Mouse (Mus musculus) forebrain, embryonic 11.5 days (tissue): Measurements from ENCODE around the gene Prrt1. TPM values are rescaled to one million over a fixed set of nuclear protein-coding genes. Genes with fewer than 3 reads are reported as not detected.
A peak's percentile ranks its signal among the peaks of the same experiment; 100 is the strongest.

ENCODE experiments used
- ATAC-seq: fragments of 200-750 bp; cut with Nextera tagmentation; replicated peaks from 2 replicates; pipeline ENCODE4 v1.8.0; 2017; ENCODE audit warnings: moderate TSS enrichment; ENCODE audit not compliant: low FRiP score
- DNase-seq: peaks from one replicate; pipeline ENCODE4 v3.0.0-alpha.2; 2017; ENCODE audit warnings: low spot score
- H3K27ac ChIP-seq: fragments of 300-500 bp; sonication (generic); 2 replicates; pipeline ENCODE4 v1.5.1; 2014; ENCODE audit warnings: low read depth, low read length
- H3K27me3 ChIP-seq: fragments of 300-500 bp; sonication (generic); 2 replicates; pipeline ENCODE4 v1.6.1; 2014; ENCODE audit warnings: mild to moderate bottlenecking, low read length, mixed read lengths; ENCODE audit not compliant: control insufficient read depth, insufficient read depth
- H3K36me3 ChIP-seq: fragments of 300-500 bp; sonication (generic); 2 replicates; pipeline ENCODE4 v1.6.1; 2014; ENCODE audit warnings: mild to moderate bottlenecking, low read length, moderate library complexity, mixed read lengths; ENCODE audit not compliant: control insufficient read depth, insufficient read depth
- H3K4me1 ChIP-seq: fragments of 300-500 bp; sonication (generic); replicated peaks from 2 replicates; pipeline ENCODE4 v1.6.1; 2014; ENCODE audit warnings: low read length, mixed read lengths; ENCODE audit not compliant: control insufficient read depth, insufficient read depth
- H3K4me2 ChIP-seq: fragments of 300-500 bp; sonication (generic); 2 replicates; pipeline ENCODE4 v1.6.1; 2014; ENCODE audit warnings: low read depth, mild to moderate bottlenecking, low read length, moderate library complexity, mixed read lengths; ENCODE audit not compliant: severe bottlenecking
- H3K4me3 ChIP-seq: fragments of 300-500 bp; sonication (generic); 2 replicates; pipeline ENCODE4 v1.5.1; 2014; ENCODE audit warnings: low read depth, low read length
- H3K9ac ChIP-seq: fragments of 300-500 bp; sonication (generic); 2 replicates; pipeline ENCODE4 v1.6.1; 2014; ENCODE audit warnings: low read length
- H3K9me3 ChIP-seq: fragments of 300-500 bp; sonication (generic); 2 replicates; pipeline ENCODE4 v1.6.1; 2016; ENCODE audit warnings: low read length, mixed read lengths; ENCODE audit not compliant: control insufficient read depth
- WGBS: fragments of 180-500 bp; shearing (Covaris S2); extraction: QIAGEN DNeasy Blood & Tissue Kit; methylation state at CpG from one replicate; pipeline ENCODE4 v1.1.7; 2014; 5-methylcytosine and 5-hydroxymethylcytosine counted together
- polyA plus RNA-seq: library from polyadenylated mRNA; unstranded; fragments of >200 nt; fragmentation: Nextera tagmentation; extraction: Ambion mirVana; gene quantifications from 2 replicates; pipeline ENCODE4 v1.2.1, GENCODE M21; 2014

The Prrt1 gene
- polyA plus RNA-seq, 1 experiment from 2014 or later, result 2.4 TPM

DNA sequence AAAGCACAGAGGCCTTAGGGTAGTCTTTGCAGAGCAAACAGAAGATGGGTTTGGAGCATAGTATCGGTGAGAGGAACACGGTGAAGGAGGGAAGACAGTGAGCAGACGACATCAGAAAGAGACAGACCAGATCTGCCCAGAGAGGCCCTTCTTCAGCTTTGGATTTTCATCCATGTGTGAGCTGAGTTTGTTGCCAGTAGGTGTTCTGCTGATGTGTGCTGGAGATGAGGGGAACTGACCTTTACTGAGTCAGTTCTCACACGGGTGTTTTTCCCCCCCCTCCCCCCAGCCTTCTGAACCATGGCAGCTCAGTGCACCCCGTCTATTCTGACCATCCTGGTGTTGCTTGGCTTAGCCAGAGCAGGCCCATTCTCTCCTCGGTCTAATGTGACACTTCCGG, 40.9 kb downstream of the Prrt1 start, which contains the start of gene Tnxb:
TSS of gene Tnxb (plus strand) at position 301 of the 400 bp plus-strand sequence.
- Histone ChIP-seq H3K36me3 (no peaks in the 10 kb centered on the region), H3K27ac (no peak within 1 kb of the TSS), H3K9ac (no peak within 1 kb of the TSS; the same call in 1 of the 2 replicates), H3K4me1 (peaks cover 9% of the 10 kb centered on the region), H3K4me2 (peak within 1 kb of the TSS; percentile 67), H3K9me3 (no peaks in the 10 kb centered on the region; the same call in 1 of the 2 replicates), H3K27me3 (peaks cover 40% of the 10 kb centered on the region), H3K4me3 (peak within 1 kb of the TSS; percentile 31)
- ATAC-seq (no peak), DNase-seq (peak; percentile 46)
- 65% methylated on average over 7 of the region's 7 CpGs for WGBS

- peak overlapping the region; percentile 39; the same call in 1 of the 2 replicates for H3K9ac ChIP-seq
- peaks cover 9% of the 10 kb centered on the region for H3K4me1 ChIP-seq
- ATAC-seq, result 0 out of 2 replicates have a peak, but pooled peaks have one; percentile 36
- H3K9me3 ChIP-seq, result no peaks in the 10 kb centered on the region; the same call in 1 of the 2 replicates
- H3K4me2 ChIP-seq, result peak overlapping the region; percentile 67
- 11% methylated on average over 91 of the region's 93 CpGs for WGBS
- H3K4me3 ChIP-seq, result peak overlapping the region; percentile 31
- H3K27me3 ChIP-seq, result peaks cover 40% of the 10 kb centered on the region
- H3K36me3 ChIP-seq, result no peaks in the 10 kb centered on the region
- H3K27ac ChIP-seq, result no peak overlapping the region
- DNase-seq, result peak; percentile 76
These were observed 42.1 kb downstream of the Prrt1 start for GRCm38 (mm10) chr17:34671151-34672066.

DNA sequence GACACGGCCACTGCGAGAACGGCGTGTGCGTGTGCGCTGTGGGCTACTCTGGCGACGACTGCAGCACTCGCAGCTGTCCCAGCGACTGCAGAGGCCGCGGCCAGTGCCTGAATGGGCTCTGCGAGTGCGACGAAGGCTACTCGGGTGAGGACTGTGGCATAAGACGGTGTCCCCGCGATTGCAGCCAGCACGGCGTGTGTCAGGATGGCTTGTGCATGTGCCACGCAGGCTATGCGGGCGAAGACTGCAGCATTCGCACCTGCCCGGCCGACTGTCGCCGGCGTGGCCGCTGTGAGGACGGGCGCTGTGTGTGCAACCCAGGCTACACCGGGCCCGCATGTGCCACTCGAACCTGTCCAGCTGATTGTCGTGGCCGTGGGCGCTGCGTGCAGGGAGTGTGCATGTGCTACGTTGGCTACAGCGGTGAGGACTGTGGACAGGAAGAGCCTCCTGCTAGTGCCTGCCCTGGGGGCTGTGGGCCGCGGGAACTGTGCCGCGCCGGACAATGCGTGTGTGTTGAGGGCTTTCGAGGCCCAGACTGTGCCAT, 43.0 kb downstream of the Prrt1 start:
- no peak overlapping the region for H3K9ac ChIP-seq
- no peaks in the 10 kb centered on the region for H3K36me3 ChIP-seq
- H3K27me3 ChIP-seq, result peaks cover 40% of the 10 kb centered on the region
- H3K4me2 ChIP-seq, result peak overlapping the region; percentile 67
- H3K4me1 ChIP-seq, result peaks cover 9% of the 10 kb centered on the region
- peak overlapping the region; percentile 31 for H3K4me3 ChIP-seq
- no peaks in the 10 kb centered on the region; the same call in 1 of the 2 replicates for H3K9me3 ChIP-seq
- WGBS, result 30% methylated on average over 49 of the region's 49 CpGs
- no peak overlapping the region for H3K27ac ChIP-seq
- ATAC-seq, result no peak
- DNase-seq, result peak; percentile 51

DNA sequence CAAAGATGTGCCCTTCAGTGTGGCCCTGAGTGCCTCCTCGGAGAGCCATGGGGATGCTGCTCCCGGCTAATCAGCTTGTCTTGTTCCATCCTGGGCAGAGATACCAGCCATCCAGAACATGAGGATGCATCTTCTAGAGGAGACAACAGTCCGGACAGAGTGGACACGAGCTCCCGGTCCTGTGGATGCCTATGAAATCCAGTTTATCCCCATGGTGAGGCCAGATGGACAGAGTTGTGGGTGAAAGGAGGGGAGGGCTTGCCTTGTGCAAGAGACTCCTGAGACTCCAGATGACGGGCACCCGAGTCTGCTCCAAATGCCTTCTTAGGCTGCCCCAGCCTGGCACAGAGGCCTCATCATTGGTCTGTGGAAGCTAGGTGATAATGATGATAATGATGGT, 43.8 kb downstream of the Prrt1 start:
- Histone ChIP-seq H3K4me1 (peaks cover 9% of the 10 kb centered on the region), H3K27ac (no peak overlapping the region), H3K4me3 (no peak overlapping the region), H3K9ac (no peak overlapping the region), H3K9me3 (no peaks in the 10 kb centered on the region), H3K4me2 (no peak overlapping the region), H3K27me3 (peaks cover 40% of the 10 kb centered on the region), H3K36me3 (no peaks in the 10 kb centered on the region)
- 87% methylated on average over 7 of the region's 7 CpGs for WGBS
- ATAC-seq (no peak), DNase-seq (peak; percentile 42)

DNA sequence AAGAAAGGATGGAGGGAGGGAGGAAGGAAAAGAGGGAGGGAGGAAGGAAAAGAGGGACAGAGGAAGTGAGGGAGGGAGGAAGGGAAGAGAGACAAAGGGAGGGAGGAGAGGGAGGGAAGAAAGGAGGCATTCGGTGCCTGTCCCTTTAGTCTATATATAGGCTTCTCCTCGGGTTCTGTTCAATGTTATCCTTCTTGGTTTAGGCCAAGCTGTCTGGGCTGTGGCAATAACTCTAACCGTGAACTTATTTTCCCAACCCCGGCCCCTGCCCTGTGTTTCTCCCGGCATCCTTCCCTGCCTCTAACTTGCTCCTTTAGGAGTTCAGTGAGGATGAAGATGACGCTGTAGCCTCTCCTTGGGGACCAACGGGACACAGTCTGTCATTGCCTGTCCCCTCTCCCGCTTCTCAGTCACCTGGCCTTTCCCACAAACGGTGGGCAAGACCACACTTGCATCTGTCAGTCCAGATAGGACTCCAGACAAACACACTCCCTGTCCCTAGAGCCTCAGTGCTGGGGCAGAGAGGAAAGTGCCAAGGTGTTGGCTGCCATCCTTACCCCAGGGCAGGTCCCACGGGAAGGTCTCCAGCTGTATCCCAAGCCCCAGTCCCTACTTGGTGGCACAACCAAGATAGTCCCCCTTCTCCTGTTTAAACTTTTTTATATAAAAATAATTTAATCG, 45.3 kb downstream of the Prrt1 start:
- WGBS, result 67% methylated on average over 11 of the region's 11 CpGs
- Histone ChIP-seq H3K4me2 (no peak overlapping the region), H3K4me1 (peaks cover 9% of the 10 kb centered on the region), H3K4me3 (no peak overlapping the region), H3K9me3 (no peaks in the 10 kb centered on the region), H3K27ac (no peak overlapping the region), H3K9ac (no peak overlapping the region), H3K36me3 (no peaks in the 10 kb centered on the region), H3K27me3 (peaks cover 40% of the 10 kb centered on the region)
- DNase-seq (no peak), ATAC-seq (no peak)

DNA sequence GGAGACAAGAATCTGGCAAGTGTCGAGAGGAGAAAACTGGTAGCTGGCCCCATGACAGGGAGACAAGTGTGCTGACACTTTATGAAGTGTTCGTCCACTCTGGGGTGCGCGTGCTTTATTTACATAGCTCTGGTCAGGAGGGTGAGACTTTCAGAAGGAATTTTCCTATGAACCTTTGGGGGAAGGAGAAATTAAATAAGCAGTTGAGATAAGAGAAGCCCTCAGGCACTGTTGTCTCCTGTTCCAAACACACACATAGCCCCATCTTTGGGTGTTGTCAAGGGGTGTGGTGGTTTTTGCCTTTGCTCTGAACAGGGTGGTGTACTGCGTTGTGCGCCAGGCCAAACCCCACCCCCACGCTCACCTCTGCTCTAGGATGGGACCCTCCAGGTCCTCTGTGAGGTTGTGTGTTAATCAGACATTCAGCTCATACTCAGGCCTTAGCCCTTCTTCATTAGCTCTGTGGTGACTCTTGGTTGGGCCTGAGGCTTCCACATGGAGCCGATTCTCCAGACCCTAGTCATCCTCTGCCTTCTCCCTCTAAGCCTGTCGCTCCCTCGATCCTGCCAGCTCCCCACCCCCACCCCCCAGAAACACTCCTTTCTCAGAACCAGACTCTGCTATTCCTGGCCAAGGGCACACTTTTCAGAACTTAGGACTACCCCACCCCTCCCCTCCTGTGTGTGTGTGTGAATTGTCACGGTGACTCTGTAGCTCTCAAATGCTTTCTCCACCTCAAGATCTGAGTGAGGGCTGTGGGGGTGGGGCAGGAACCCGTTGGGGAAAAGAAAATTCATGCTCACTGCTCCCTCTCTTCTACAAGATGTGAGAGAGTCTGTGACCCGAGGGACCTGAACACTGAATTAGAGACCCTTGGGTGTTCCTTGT, 46.1 kb downstream of the Prrt1 start:
- no peak for DNase-seq
- Histone ChIP-seq H3K4me3 (no peak overlapping the region), H3K9me3 (no peaks in the 10 kb centered on the region), H3K4me2 (no peak overlapping the region), H3K9ac (no peak overlapping the region), H3K27ac (no peak overlapping the region), H3K4me1 (peaks cover 9% of the 10 kb centered on the region), H3K36me3 (no peaks in the 10 kb centered on the region), H3K27me3 (peaks cover 34% of the 10 kb centered on the region)
- ATAC-seq, result no peak
- WGBS, result 75% methylated on average over 13 of the region's 13 CpGs

DNA sequence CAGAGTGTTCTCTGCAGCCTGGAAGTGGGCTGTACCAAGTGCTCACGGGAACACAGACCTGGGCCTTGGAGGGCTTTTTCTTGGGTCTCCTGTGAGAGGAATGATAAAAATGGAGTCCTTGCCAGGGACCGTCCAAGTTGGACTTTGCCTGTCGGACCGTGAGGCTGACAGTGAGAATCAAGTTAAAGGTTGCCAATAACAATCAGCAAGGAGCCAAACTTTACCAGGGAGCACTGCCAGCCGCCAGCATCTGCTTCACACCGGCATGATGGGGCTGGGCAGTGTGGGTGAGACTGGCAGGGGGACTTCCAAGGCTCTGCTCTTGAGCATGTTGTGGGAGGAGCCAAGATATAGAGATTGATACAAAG, 46.7 kb downstream of the Prrt1 start:
- no peak for ATAC-seq
- Histone ChIP-seq H3K9me3 (no peaks in the 10 kb centered on the region), H3K9ac (no peak overlapping the region), H3K36me3 (no peaks in the 10 kb centered on the region), H3K4me2 (no peak overlapping the region), H3K4me3 (no peak overlapping the region), H3K4me1 (peaks cover 9% of the 10 kb centered on the region), H3K27me3 (peaks cover 28% of the 10 kb centered on the region), H3K27ac (no peak overlapping the region)
- WGBS, result 85% methylated on average over 6 of the region's 6 CpGs
- DNase-seq, result no peak

GRCm38 (mm10) chr17:34676671-34677070, 47.3 kb downstream of the Prrt1 start:
- Histone ChIP-seq H3K4me2 (no peak overlapping the region), H3K9me3 (no peaks in the 10 kb centered on the region), H3K27me3 (peaks cover 22% of the 10 kb centered on the region), H3K27ac (no peak overlapping the region), H3K36me3 (no peaks in the 10 kb centered on the region), H3K9ac (no peak overlapping the region), H3K4me3 (no peak overlapping the region), H3K4me1 (peaks cover 4% of the 10 kb centered on the region)
- WGBS, result 80% methylated on average over 12 of the region's 12 CpGs
- DNase-seq (no peak), ATAC-seq (no peak)
